Mouse (Mus musculus): Measurements from ENCODE around the gene Pp2d1.

Gene Pp2d1

GRCm38 (mm10) chr17:53564837-53565236 is 25.6 kb upstream of the Pp2d1 start:
- DNase-seq: no peak

DNA sequence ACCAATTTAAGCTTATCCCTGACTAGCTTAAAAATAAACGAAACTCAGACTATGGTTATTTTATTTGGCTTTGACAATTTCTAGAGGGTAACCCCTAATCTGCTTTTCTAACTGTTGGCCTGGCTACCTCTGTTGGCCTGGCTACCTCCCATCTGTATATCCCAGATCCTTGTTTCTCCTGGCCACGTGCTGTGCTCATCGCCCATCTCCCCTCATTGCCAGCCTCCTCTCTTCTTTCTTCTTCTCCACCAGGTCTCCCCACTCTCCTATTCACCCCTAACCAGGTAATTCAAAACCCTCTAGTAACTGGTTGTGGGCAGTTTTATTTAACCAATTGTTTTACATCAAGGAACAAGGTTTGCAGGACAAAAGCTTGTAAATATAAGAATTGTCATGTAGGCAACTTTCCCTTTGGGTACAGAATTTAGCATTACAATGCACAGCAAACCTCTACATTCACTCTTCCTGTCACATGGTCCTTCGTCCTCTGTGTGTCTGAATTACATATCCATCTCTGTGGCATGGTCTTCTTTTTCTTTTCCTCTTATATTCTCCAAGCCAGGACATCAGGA is 22.3 kb upstream of the Pp2d1 start:
- DNase-seq: no peak

DNA sequence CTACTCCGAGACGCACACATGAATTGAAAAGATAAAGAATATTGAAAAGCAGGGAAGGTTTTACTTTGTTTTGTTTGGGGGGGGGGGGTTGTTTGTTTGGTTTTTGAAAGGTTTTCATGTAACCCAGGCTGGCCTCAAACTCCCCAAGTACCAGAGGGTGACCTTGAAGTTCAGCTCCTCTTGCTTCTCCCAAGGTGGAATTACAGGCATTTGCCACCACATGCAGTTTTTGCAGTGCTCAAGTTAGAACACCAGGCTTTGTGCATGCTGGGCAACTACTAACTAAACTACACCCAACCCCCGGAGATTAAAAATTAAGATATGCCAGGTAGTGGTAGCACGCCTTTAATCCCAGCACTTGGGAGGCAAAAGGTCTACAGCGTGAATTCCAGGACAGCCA is 20.4 kb upstream of the Pp2d1 start:
- no peak for DNase-seq

- no peak for DNase-seq
Measured at GRCm38 (mm10) chr17:53557443-53557842, 18.2 kb upstream of the Pp2d1 start.

GRCm38 (mm10) chr17:53554813-53555212 is 15.6 kb upstream of the Pp2d1 start:
- no peak for DNase-seq

DNA sequence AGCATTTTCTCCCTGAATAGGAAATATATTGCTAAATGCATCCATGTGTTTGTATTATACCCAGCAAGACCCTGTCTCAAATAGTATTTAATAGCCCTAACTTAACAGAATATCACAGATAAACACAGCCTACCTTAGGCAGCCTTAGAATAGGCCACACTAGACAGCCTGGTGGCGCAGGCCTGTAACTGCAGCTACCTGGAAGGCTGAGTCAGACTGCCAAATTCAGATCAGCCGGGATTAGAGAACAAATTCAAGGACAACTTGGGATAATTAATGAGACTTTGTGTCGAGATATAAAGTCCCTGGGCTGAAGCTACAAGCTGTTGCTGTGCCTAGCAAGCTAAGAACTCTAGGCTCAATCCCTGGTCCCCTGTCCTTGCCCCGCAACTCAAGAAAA is 14.8 kb upstream of the Pp2d1 start:
- peak; percentile 19 to 42 for DNase-seq

DNA sequence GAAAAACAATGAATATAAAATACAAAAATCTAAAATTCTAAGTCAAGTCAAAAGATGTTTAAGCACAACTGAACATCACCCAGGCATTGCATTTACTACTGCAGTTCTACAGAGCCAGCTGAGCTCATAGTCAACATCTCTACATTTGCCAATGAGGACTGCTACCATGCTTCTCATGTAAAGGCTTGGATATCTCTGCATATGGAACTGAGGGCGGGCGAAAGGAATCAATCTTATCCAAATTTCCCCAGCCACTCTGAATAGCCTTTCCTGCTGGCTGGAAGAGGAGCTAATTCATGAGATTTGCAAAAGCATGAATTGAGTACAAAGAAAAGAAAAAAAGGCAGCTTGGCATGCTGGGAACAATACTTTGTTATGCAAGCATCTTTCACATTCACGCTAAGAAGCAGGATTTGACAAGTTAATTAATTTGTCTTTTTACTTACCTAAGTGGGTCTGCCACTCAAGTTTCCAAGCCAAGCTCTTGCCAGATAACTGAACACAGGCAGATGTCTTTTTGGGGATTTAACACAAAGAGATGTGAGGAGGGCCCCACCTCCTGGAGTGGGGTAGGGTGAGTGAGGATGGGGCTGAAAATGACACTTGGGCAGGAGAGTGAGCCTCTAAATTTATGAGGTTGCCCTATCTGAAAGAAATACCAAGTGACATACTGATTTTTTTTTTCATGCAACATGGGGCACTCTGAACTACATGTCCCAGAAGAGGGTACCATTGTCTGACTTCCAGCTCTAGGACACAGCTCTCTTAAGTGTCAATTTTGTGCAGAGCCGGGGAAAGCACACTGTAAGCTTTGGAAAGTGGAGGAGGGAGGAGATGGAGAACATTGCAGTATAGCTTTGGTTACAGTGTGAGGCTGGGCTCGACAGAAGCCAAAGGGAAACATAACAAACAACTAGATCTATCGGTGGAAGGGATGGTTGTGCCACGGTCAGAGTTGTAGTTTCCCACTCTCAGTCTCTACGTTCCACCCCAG is 12.4 kb upstream of the Pp2d1 start:
- DNase-seq: no peak

DNA sequence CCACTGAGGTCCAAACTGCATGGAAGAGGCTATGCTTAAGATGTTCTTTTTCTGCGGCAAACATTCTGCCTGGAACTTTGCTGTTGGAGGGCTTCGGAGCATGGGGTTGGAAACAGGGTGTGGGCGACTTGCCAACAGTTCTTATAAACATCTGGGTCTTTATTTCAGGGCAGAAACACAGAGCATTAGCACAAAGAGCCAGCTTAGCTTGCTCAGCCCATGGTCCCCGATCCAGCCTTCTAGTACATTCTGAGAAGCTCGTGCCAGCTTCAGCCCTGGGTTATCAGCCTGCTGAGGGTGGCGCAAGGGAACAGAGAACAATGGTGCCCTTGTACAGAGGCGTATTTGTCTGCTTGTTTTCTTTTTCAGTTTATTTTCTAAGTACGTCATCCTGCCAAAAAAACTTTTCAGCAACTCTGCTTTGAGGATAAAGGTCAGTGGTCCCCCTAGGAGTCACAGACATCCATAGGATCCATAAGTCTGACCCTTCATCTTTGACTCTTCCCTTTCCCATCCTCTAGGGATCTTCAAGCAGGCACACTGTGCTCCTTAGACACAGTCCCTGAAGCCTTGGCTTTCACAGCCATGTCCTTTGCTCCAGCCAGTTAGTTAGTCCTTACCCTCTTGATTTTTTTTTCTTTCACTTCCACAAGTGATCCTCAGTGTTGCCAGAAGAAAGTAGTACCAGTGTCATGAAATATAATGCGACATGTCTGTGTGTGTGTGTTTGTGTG is 4.5 kb upstream of the Pp2d1 start:
- peak in 1 of 2 experiments; percentile 16 for DNase-seq

DNA sequence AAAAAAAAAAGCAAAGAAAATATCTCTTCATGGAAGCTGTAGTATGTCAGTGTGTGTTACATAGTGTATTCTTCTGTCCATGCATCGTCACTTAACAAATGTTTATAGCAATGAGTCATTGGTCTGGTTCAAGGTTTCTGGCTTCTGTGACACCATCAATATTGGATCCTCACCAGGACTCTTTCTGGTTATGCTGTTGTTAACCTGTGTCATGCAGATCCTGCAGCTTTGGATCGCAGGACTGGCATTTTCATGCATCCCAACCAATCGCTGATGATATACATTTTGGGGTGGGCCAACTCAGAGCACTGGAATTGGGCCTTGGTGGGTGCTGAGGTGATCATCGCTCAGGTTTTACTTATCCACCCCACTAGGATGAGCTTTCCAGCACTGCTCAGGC is 3.3 kb upstream of the Pp2d1 start:
- no peak for DNase-seq

DNA sequence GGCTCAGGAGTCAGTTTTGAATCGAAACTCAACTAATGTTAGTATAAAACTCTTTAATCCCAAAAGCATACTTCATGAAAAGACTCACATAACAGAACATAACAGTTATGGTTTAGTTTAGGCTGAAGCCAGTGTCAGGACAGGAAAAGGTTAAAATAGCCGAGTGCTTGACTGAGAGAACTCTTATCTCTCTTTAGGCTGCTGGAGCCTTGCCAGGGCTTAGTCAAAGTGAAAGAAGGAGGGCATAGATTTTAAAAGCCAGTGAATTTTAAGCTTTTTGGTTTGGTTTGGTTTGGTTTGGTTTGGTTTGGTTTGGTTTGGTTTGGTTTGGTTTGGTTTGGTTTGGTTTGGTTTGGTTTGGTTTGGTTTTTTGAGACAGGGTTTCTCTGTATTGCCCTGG is 6.8 kb downstream of the Pp2d1 start:
- peak in 1 of 2 experiments; percentile 10 for DNase-seq

DNA sequence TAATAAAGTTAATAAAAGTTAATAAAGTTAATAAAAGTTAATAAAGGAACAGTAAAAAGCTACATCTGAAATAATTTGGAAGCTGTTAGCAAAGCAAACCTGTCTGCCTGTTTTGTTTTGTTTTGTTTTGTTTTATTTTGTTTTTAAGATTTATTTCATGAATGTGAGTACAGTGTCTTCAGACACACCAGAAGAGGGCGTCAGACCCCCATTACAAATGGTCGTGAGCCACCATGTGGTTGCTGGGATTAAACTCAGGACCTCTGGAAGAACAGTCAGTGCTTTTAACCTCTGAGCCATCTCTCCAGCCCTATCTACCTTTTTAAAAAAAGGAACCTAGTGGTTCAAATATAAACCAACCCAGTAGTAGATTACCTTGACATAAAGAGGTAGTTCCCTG is 8.1 kb downstream of the Pp2d1 start:
- DNase-seq: peak in 1 of 2 experiments; percentile 10

- DNase-seq: no peak
Measured at GRCm38 (mm10) chr17:53528034-53528433, 11.2 kb downstream of the Pp2d1 start.

GRCm38 (mm10) chr17:53520509-53520908 is 18.7 kb downstream of the Pp2d1 start:
- DNase-seq: no peak

GRCm38 (mm10) chr17:53519364-53519763 is 19.9 kb downstream of the Pp2d1 start:
- no peak for DNase-seq

DNA sequence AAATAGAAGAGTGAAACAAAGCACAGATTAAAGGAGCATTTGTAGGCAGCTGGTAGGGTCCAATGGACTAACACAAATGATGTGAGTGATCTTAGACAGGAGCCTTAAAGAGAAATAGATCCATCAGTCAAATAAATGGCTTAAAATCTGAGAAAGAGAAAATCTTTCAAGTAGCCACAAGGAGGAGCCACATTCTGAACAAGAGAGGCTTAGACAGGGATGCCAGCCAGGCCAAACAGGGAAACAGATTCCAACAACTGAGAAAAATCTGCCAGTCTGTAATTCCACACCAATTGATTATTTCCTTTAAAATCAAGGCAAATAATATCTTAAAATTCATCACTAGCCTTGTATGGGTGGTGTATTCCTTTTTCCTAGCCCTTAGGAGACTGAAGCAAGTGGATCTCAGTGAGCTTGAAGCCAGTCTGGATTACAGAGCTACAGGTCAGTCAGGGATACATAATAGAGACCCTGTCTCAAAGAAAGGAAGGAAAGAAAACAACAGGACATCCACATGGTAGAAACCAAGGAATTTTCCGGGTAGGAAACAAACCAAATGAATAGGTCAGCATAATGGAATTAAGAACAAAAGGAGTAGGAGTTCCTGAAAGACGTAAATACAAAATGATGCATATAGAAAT is 26.8 kb downstream of the Pp2d1 start:
- DNase-seq: peak; percentile 71 to 72

- DNase-seq: no peak
Measured at GRCm38 (mm10) chr17:53502966-53503365, 36.3 kb downstream of the Pp2d1 start.

GRCm38 (mm10) chr17:53489007-53489378 is 50.3 kb downstream of the Pp2d1 start:
- no peak for DNase-seq

DNA sequence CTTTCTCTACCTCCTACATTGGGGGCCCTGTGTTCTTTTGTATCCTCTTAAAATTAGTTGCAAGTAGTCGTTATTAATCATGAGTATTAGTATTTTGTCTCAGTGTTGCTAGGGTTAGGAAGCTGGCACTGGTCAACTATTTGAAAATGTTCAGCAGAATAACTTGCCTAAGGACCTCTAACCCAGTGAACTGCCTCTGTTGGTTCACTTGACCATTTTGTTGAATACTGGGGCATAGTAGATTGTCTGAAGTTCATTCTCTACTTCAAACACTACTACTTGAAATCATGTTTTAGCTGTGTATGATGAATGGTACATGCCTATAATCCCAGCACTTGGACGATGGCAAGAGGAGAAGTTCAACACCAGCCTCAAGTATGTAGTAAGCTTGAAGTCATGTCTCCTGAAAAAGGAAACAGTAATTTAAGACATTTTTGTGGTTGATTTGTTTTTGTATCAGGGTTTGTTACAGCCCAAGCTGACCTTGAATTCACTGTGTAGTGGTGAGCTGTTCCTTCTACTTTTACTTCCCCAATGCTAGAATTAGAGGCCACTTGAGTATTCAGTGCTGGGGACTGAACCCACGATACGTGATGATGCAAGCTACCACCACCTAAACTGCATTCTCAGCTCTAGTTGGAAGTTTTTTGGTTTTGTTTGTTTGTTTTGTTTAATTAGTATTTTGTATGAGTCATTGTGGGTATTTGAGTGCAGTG is 50.8 kb downstream of the Pp2d1 start:
- DNase-seq: no peak

- DNase-seq: no peak
Measured at GRCm38 (mm10) chr17:53480433-53480832, 58.8 kb downstream of the Pp2d1 start.

GRCm38 (mm10) chr17:53479604-53480041 is 59.6 kb downstream of the Pp2d1 start:
- peak in 1 of 2 experiments; percentile 57 for DNase-seq

DNA sequence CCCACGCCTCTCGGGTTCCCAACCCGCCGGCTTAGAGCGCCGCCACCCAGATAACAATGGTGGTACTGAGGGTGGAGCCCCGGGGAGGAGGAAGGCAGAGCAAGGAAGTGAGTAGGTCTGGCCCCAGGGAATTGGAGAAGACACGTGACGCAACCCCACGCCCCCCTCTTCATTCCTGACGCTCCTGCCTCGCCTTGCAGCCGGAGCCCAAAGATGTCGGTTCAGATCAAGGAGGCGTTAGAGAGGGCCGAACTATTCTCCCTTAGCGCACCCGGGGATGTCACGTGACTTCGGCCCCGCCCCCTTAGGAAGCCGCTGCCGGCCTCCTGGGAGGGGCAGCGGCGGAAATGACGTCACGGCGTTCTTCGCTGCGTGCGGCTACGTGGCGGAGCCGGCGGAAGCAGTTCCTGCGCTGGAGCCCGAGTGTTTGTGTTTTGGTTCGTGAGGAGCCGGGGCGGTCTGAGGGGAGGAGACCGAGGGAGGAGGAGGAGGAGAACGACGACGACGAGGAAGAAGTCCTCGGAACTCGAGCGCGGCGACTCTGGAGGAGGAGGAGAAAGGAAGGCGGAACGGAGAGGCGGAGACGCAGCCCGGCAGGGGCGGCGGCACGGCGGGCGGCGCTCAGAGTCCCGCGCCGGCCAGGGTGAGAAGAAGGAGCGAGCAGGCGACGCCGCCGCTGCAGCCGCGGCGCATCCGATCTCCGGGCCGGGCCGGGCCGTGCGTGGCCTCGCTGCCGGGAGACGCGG is 60.2 kb downstream of the Pp2d1 start, which contains the start of gene Rab5a:
Gene Rab5a (plus strand): TSS at position 377 of the 746 bp plus-strand sequence.
- DNase-seq: peak; percentile 100

All from cerebellum, postnatal 14 days (tissue).